Mouse (Mus musculus): ENCODE data around the gene Dpp6. TPM values are rescaled to one million over a fixed set of nuclear protein-coding genes. Genes with fewer than 3 reads are reported as not detected.

Gene Dpp6
- total RNA-seq, 2 experiments from 2014 or later: not detected

DNA sequence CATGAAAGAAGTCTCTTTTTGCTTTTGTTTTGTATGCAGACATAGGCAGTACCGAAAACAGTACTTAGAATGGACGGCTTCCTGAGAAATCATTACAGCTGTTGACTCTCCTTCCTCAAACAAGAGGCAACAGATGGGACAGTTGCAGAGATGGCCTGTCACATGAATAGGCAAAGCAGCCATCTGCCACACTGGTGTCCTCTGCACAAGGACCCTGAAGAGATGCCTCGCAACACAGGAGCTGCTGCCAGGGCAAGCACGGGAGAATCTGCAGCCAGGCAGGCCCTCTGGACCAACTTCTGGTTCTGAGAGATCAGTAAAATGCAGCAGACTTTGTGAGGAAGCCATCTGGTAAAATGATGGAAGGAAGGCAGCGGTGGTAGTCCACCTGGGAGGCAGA is 950.9 kb downstream of the Dpp6 start:
- no peak for ATAC-seq (replicated peaks; ENCODE audit: low FRiP score, low TSS enrichment, poor library complexity, severe bottlenecking)
